Mouse (Mus musculus) kidney, postnatal 0 days (tissue): ENCODE measurements around the gene Qsox2. TPM values are rescaled to one million over a fixed set of nuclear protein-coding genes. Genes with fewer than 3 reads are reported as not detected.

Experiments
- ATAC-seq: fragments of 200-750 bp; cut with Nextera tagmentation; replicated peaks from 2 replicates; pipeline ENCODE4 v1.8.0; 2017; ENCODE audit warnings: low read depth, moderate number of reproducible peaks, moderate TSS enrichment, moderate library complexity; ENCODE audit not compliant: low FRiP score
- DNase-seq: peaks from one replicate; pipeline ENCODE4 v3.0.0-alpha.2; 2016; ENCODE audit warnings: low spot score
- H3K27ac ChIP-seq: fragments of 300-500 bp; sonication (generic); 2 replicates; pipeline ENCODE4 v1.5.1; 2014; ENCODE audit warnings: mild to moderate bottlenecking
- H3K27me3 ChIP-seq: fragments of 300-500 bp; sonication (generic); 2 replicates; pipeline ENCODE4 v1.6.1; 2014; ENCODE audit warnings: low read length, mixed read lengths; ENCODE audit not compliant: insufficient read depth
- H3K36me3 ChIP-seq: fragments of 300-500 bp; sonication (generic); 2 replicates; pipeline ENCODE4 v1.6.1; 2014; ENCODE audit warnings: low read length, mixed read lengths; ENCODE audit not compliant: insufficient read depth
- H3K4me1 ChIP-seq: fragments of 300-500 bp; sonication (generic); replicated peaks from 2 replicates; pipeline ENCODE4 v1.6.1; 2014; ENCODE audit warnings: antibody characterized with exemption, low read length, mixed read lengths; ENCODE audit not compliant: insufficient read depth
- H3K4me2 ChIP-seq: fragments of 300-500 bp; sonication (generic); 2 replicates; pipeline ENCODE4 v1.6.1; 2014; ENCODE audit warnings: mild to moderate bottlenecking, low read length, moderate library complexity, mixed read lengths
- H3K4me3 ChIP-seq: fragments of 300-500 bp; sonication (generic); replicated peaks from 2 replicates; pipeline ENCODE4 v1.5.1; 2014; ENCODE audit warnings: low read depth, low read length
- H3K9ac ChIP-seq: fragments of 300-500 bp; sonication (generic); 2 replicates; pipeline ENCODE4 v1.6.1; 2014; ENCODE audit warnings: low read depth, low read length
- H3K9me3 ChIP-seq: fragments of 300-500 bp; sonication (generic); replicated peaks from 2 replicates; pipeline ENCODE4 v1.6.1; 2016; ENCODE audit warnings: low read length, inconsistent platforms, mixed read lengths
- CTCF ChIP-seq: IDR thresholded peaks from 2 replicates; pipeline ENCODE4 v1.5.1; 2016; ENCODE audit warnings: antibody characterized with exemption, low read depth, mild to moderate bottlenecking, moderate library complexity
- WGBS: fragments of 180-500 bp; shearing (Covaris S2); extraction: QIAGEN DNeasy Blood & Tissue Kit; methylation state at CpG from one replicate; pipeline ENCODE4 v1.1.7; 2014; 5-methylcytosine and 5-hydroxymethylcytosine counted together
- polyA plus RNA-seq: library from polyadenylated mRNA; unstranded; fragments of >200 nt; fragmentation: Nextera tagmentation; extraction: Ambion mirVana; gene quantifications from 2 replicates; pipeline ENCODE4 v1.2.1, GENCODE M21; 2015

Gene Qsox2
- polyA plus RNA-seq, 1 experiment from 2014 or later = 11.3 TPM

- H3K36me3 ChIP-seq = peaks cover 17% of the 10 kb centered on the region; the same call in 1 of the 2 replicates
- peak; percentile 69 for ATAC-seq
- 5% methylated on average over 19 of the region's 19 CpGs for WGBS
- H3K4me1 ChIP-seq = no peaks in the 10 kb centered on the region
- peaks cover 47% of the 10 kb centered on the region for H3K27me3 ChIP-seq
- no peak within 1 kb of the TSS for H3K27ac ChIP-seq
- no peaks in the 10 kb centered on the region for H3K9me3 ChIP-seq
- H3K4me3 ChIP-seq = no peak within 1 kb of the TSS
- no peak within 1 kb of the TSS for H3K9ac ChIP-seq
- DNase-seq = peak; percentile 90
- no peak within 1 kb of the TSS for H3K4me2 ChIP-seq
- no peak for TF ChIP-seq CTCF
These were observed 29.1 kb downstream of the Qsox2 start, which contains the start of gene Lhx3 for GRCm38 (mm10) chr2:26208126-26208789. TSS of gene Lhx3 (minus strand) at chr2:26208289.

GRCm38 (mm10) chr2:26207559-26207958 lies 29.8 kb downstream of the Qsox2 start:
- TF ChIP-seq CTCF = no peak

GRCm38 (mm10) chr2:26205761-26206160 lies 31.6 kb downstream of the Qsox2 start:
- DNase-seq (no peak), ATAC-seq (no peak)
- Histone ChIP-seq H3K4me1 (no peaks in the 10 kb centered on the region; the same call in 1 of the 2 replicates), H3K9me3 (no peaks in the 10 kb centered on the region), H3K9ac (no peak overlapping the region), H3K4me2 (no peak overlapping the region), H3K27me3 (peaks cover 72% of the 10 kb centered on the region), H3K36me3 (peaks cover 5% of the 10 kb centered on the region; the same call in 1 of the 2 replicates), H3K4me3 (no peak overlapping the region), H3K27ac (no peak overlapping the region)
- no peak for TF ChIP-seq CTCF
- WGBS = 9% methylated on average over 10 of the region's 10 CpGs

More at GRCm38 (mm10) chr2:26207559-26207958, 29.8 kb downstream of the Qsox2 start:
- peaks cover 54% of the 10 kb centered on the region for H3K27me3 ChIP-seq
- H3K9me3 ChIP-seq = no peaks in the 10 kb centered on the region
- 6% methylated on average over 9 of the region's 9 CpGs for WGBS
- no peaks in the 10 kb centered on the region; the same call in 1 of the 2 replicates for H3K4me1 ChIP-seq
- H3K4me2 ChIP-seq = no peak overlapping the region
- no peak overlapping the region for H3K4me3 ChIP-seq
- DNase-seq = no peak
- no peak overlapping the region for H3K27ac ChIP-seq
- peaks cover 17% of the 10 kb centered on the region; the same call in 1 of the 2 replicates for H3K36me3 ChIP-seq
- H3K9ac ChIP-seq = no peak overlapping the region
- ATAC-seq = no peak

- TF ChIP-seq CTCF = no peak
- DNase-seq (peak; percentile 69), ATAC-seq (no peak)
- H3K4me1 ChIP-seq = no peaks in the 10 kb centered on the region; the same call in 1 of the 2 replicates
- H3K4me2 ChIP-seq = no peak overlapping the region
- WGBS = under 1% methylated on average over 16 of the region's 16 CpGs
- no peak overlapping the region for H3K9ac ChIP-seq
- H3K27me3 ChIP-seq = peaks cover 74% of the 10 kb centered on the region
- H3K27ac ChIP-seq = no peak overlapping the region
- no peaks in the 10 kb centered on the region for H3K9me3 ChIP-seq
- H3K36me3 ChIP-seq = no peaks in the 10 kb centered on the region
- no peak overlapping the region for H3K4me3 ChIP-seq
These were observed 32.2 kb downstream of the Qsox2 start for GRCm38 (mm10) chr2:26205126-26205525.

- Histone ChIP-seq H3K27me3 (peaks cover 90% of the 10 kb centered on the region), H3K27ac (no peak overlapping the region), H3K36me3 (no peaks in the 10 kb centered on the region), H3K4me3 (no peak overlapping the region), H3K9ac (no peak overlapping the region), H3K9me3 (no peaks in the 10 kb centered on the region), H3K4me2 (no peak overlapping the region), H3K4me1 (peaks cover 3% of the 10 kb centered on the region)
- ATAC-seq (no peak), DNase-seq (no peak)
- 3% methylated on average over 36 of the region's 36 CpGs for WGBS
- no peak for TF ChIP-seq CTCF
These were observed 34.4 kb downstream of the Qsox2 start for GRCm38 (mm10) chr2:26202849-26203475.

GRCm38 (mm10) chr2:26201926-26202848 lies 35.1 kb downstream of the Qsox2 start:
- H3K4me2 ChIP-seq = no peak overlapping the region
- no peaks in the 10 kb centered on the region for H3K9me3 ChIP-seq
- H3K27ac ChIP-seq = no peak overlapping the region
- H3K27me3 ChIP-seq = peaks cover 90% of the 10 kb centered on the region
- no peak for DNase-seq
- H3K4me1 ChIP-seq = peaks cover 3% of the 10 kb centered on the region
- 3% methylated on average over 77 of the region's 77 CpGs for WGBS
- H3K36me3 ChIP-seq = no peaks in the 10 kb centered on the region
- TF ChIP-seq CTCF = no peak
- H3K9ac ChIP-seq = no peak overlapping the region
- no peak for ATAC-seq
- H3K4me3 ChIP-seq = no peak overlapping the region
